Mouse (Mus musculus): ENCODE data around the gene Asic2. TPM values are rescaled to one million over a fixed set of nuclear protein-coding genes. Genes with fewer than 3 reads are reported as not detected.

The Asic2 gene
- polyA plus RNA-seq, 1 experiment from 2014 or later, result 0.27 TPM

DNA sequence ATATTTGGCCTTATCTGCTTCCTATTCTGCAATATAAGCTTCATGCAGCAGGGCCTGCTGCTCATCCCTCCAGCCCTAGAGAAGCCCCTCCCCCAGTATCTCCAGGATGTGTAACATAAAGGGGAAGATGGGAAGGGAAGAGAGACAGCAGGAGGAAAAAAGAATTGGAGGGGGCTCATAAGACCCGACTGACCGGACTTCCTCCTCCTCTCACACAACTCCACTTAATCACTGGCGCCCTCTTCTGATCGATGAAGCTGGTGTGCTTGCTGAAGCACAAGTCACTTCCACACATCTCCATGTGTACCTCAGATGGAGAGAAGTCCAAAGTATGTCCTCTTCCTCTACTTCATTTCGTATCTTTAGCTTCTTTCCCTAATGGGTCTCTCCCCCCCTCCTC, 506.1 kb downstream of the Asic2 start:
- no peaks in the 10 kb centered on the region for H3K36me3 ChIP-seq (ENCODE audit: control insufficient read depth, insufficient read depth, low read length)

GRCm38 (mm10) chr11:81461748-81462147, 506.5 kb downstream of the Asic2 start:
- 35% methylated on average over 4 of the region's 4 CpGs for WGBS
- no peak overlapping the region for H3K4me3 ChIP-seq (replicated peaks; ENCODE audit: low read length)
- ATAC-seq (ENCODE audit: insufficient read depth, low FRiP score), result no peak

More for the DNA sequence above, 506.1 kb downstream of the Asic2 start:
- 9% methylated on average over 5 of the region's 5 CpGs for WGBS
- Histone ChIP-seq H3K27ac (ENCODE audit: low read length) (no peak overlapping the region), H3K4me1 (ENCODE audit: control insufficient read depth, insufficient read depth, low read length) (no peaks in the 10 kb centered on the region), H3K4me3 (replicated peaks; ENCODE audit: low read length) (no peak overlapping the region), H3K4me2 (ENCODE audit: low read depth, low read length) (no peak overlapping the region), H3K9me3 (replicated peaks; ENCODE audit: control insufficient read depth, low read length) (no peaks in the 10 kb centered on the region), H3K27me3 (ENCODE audit: control insufficient read depth, insufficient read depth, low read length) (no peaks in the 10 kb centered on the region), H3K9ac (ENCODE audit: low read length) (no peak overlapping the region)
- ATAC-seq (ENCODE audit: insufficient read depth, low FRiP score), result no peak

GRCm38 (mm10) chr11:81454921-81455320, 513.3 kb downstream of the Asic2 start:
- Histone ChIP-seq H3K36me3 (ENCODE audit: control insufficient read depth, insufficient read depth, low read length) (no peaks in the 10 kb centered on the region), H3K27me3 (ENCODE audit: control insufficient read depth, insufficient read depth, low read length) (no peaks in the 10 kb centered on the region), H3K27ac (ENCODE audit: low read length) (no peak overlapping the region), H3K4me1 (ENCODE audit: control insufficient read depth, insufficient read depth, low read length) (no peaks in the 10 kb centered on the region), H3K9ac (ENCODE audit: low read length) (no peak overlapping the region), H3K4me2 (ENCODE audit: low read depth, low read length) (no peak overlapping the region), H3K9me3 (replicated peaks; ENCODE audit: control insufficient read depth, low read length) (no peaks in the 10 kb centered on the region), H3K4me3 (replicated peaks; ENCODE audit: low read length) (no peak overlapping the region)
- WGBS, result 83% methylated on average over 4 of the region's 4 CpGs
- ATAC-seq (ENCODE audit: insufficient read depth, low FRiP score), result no peak

More at GRCm38 (mm10) chr11:81461748-81462147, 506.5 kb downstream of the Asic2 start:
- Histone ChIP-seq H3K36me3 (ENCODE audit: control insufficient read depth, insufficient read depth, low read length) (no peaks in the 10 kb centered on the region), H3K9ac (ENCODE audit: low read length) (no peak overlapping the region), H3K4me1 (ENCODE audit: control insufficient read depth, insufficient read depth, low read length) (no peaks in the 10 kb centered on the region), H3K4me2 (ENCODE audit: low read depth, low read length) (no peak overlapping the region), H3K27me3 (ENCODE audit: control insufficient read depth, insufficient read depth, low read length) (no peaks in the 10 kb centered on the region), H3K27ac (ENCODE audit: low read length) (no peak overlapping the region), H3K9me3 (replicated peaks; ENCODE audit: control insufficient read depth, low read length) (no peaks in the 10 kb centered on the region)

DNA sequence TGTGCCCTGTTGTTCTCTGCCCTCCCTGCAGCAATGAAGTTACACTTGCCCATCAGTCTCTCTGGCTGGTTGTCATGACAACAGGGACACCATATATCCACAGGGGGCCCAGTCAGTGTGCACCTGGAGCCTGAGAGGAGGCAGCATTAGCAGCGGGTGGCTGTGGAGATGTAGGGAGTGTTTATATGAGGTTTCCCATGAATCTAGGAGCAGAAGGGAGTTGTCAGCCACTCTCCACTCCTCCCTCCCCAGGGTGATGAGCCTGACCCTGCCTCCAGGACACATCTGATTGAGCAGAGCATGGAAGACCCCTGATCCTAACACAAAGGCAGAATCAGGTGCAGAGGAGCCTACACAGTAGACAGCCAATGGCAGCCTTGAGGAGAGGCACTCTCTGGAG, 514.1 kb downstream of the Asic2 start:
- 4% methylated on average over 1 of the region's 1 CpGs for WGBS
- H3K27ac ChIP-seq (ENCODE audit: low read length), result no peak overlapping the region
- no peaks in the 10 kb centered on the region for H3K36me3 ChIP-seq (ENCODE audit: control insufficient read depth, insufficient read depth, low read length)
- no peaks in the 10 kb centered on the region for H3K9me3 ChIP-seq (replicated peaks; ENCODE audit: control insufficient read depth, low read length)
- H3K4me1 ChIP-seq (ENCODE audit: control insufficient read depth, insufficient read depth, low read length), result peaks cover 2% of the 10 kb centered on the region; the same call in 1 of the 2 replicates
- ATAC-seq (ENCODE audit: insufficient read depth, low FRiP score), result no peak
- no peaks in the 10 kb centered on the region for H3K27me3 ChIP-seq (ENCODE audit: control insufficient read depth, insufficient read depth, low read length)
- H3K9ac ChIP-seq (ENCODE audit: low read length), result no peak overlapping the region
- no peak overlapping the region for H3K4me3 ChIP-seq (replicated peaks; ENCODE audit: low read length)
- no peak overlapping the region for H3K4me2 ChIP-seq (ENCODE audit: low read depth, low read length)

DNA sequence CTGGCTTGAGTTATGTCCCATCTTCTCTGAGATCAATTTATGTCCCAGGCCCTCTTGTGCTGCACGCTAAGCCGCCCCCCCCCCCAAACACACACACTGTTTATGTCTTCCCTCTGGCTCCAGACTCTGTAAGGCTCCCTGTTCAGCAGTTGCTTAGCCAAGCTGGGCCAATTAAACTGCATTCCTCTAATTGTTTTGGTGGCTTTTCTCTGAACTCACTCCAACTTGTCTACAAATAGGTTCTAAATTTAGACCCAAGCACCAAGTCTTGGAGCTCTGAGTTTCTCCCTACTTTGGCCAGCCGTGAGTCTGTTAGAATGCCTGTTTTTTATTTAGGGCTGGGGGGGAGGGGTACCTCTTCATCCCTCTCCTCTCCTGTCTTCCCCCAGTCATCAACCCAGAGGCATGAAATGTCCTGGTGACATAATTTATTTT, 519.0 kb downstream of the Asic2 start:
- Histone ChIP-seq H3K4me3 (replicated peaks; ENCODE audit: low read length) (no peak overlapping the region), H3K4me1 (ENCODE audit: control insufficient read depth, insufficient read depth, low read length) (peaks cover 2% of the 10 kb centered on the region; the same call in 1 of the 2 replicates), H3K4me2 (ENCODE audit: low read depth, low read length) (no peak overlapping the region), H3K27ac (ENCODE audit: low read length) (no peak overlapping the region), H3K36me3 (ENCODE audit: control insufficient read depth, insufficient read depth, low read length) (no peaks in the 10 kb centered on the region), H3K9me3 (replicated peaks; ENCODE audit: control insufficient read depth, low read length) (no peaks in the 10 kb centered on the region), H3K27me3 (ENCODE audit: control insufficient read depth, insufficient read depth, low read length) (no peaks in the 10 kb centered on the region), H3K9ac (ENCODE audit: low read length) (no peak overlapping the region)
- ATAC-seq (ENCODE audit: insufficient read depth, low FRiP score), result peak; percentile 58
- WGBS, result 10% methylated on average over 3 of the region's 3 CpGs

- no peak overlapping the region for H3K4me2 ChIP-seq (ENCODE audit: low read depth, low read length)
- H3K27ac ChIP-seq (ENCODE audit: low read length), result no peak overlapping the region
- no peaks in the 10 kb centered on the region for H3K27me3 ChIP-seq (ENCODE audit: control insufficient read depth, insufficient read depth, low read length)
- 67% methylated on average over 1 of the region's 1 CpGs for WGBS
- ATAC-seq (ENCODE audit: insufficient read depth, low FRiP score), result no peak
- no peaks in the 10 kb centered on the region for H3K9me3 ChIP-seq (replicated peaks; ENCODE audit: control insufficient read depth, low read length)
- no peak overlapping the region for H3K9ac ChIP-seq (ENCODE audit: low read length)
- peaks cover 2% of the 10 kb centered on the region; the same call in 1 of the 2 replicates for H3K4me1 ChIP-seq (ENCODE audit: control insufficient read depth, insufficient read depth, low read length)
- H3K4me3 ChIP-seq (replicated peaks; ENCODE audit: low read length), result no peak overlapping the region
- no peaks in the 10 kb centered on the region for H3K36me3 ChIP-seq (ENCODE audit: control insufficient read depth, insufficient read depth, low read length)
Measured at GRCm38 (mm10) chr11:81446347-81446746, 521.9 kb downstream of the Asic2 start.

DNA sequence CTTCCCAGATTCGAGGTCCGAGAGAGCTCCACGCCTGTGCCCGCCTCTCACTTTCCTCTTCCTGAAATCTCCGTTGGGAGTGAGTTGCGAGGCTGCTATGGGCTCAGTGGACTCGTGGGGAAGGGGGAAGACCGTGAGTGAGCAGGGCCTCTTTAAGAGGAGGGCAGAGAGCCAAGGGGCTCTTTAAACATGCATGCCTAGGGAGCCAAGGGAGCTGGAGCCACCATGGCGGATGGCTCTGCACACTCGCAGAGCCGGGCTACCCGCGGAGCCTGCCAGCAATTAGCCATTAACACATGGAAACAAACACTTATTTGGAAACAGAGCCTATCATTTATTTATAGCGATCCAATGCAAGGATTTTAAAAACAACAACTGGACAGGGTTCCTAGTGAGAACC, 541.4 kb downstream of the Asic2 start:
- no peaks in the 10 kb centered on the region for H3K9me3 ChIP-seq (replicated peaks; ENCODE audit: control insufficient read depth, low read length)
- no peaks in the 10 kb centered on the region for H3K36me3 ChIP-seq (ENCODE audit: control insufficient read depth, insufficient read depth, low read length)
- H3K4me2 ChIP-seq (ENCODE audit: low read depth, low read length), result no peak overlapping the region
- H3K4me1 ChIP-seq (ENCODE audit: control insufficient read depth, insufficient read depth, low read length), result no peaks in the 10 kb centered on the region
- 66% methylated on average over 14 of the region's 14 CpGs for WGBS
- H3K4me3 ChIP-seq (replicated peaks; ENCODE audit: low read length), result no peak overlapping the region
- H3K27ac ChIP-seq (ENCODE audit: low read length), result no peak overlapping the region
- H3K9ac ChIP-seq (ENCODE audit: low read length), result no peak overlapping the region
- H3K27me3 ChIP-seq (ENCODE audit: control insufficient read depth, insufficient read depth, low read length), result no peaks in the 10 kb centered on the region
- no peak for ATAC-seq (ENCODE audit: insufficient read depth, low FRiP score)

GRCm38 (mm10) chr11:81419112-81419511, 549.1 kb downstream of the Asic2 start:
- Histone ChIP-seq H3K9ac (ENCODE audit: low read length) (no peak overlapping the region), H3K27ac (ENCODE audit: low read length) (no peak overlapping the region), H3K4me2 (ENCODE audit: low read depth, low read length) (no peak overlapping the region), H3K4me3 (replicated peaks; ENCODE audit: low read length) (no peak overlapping the region), H3K27me3 (ENCODE audit: control insufficient read depth, insufficient read depth, low read length) (no peaks in the 10 kb centered on the region), H3K9me3 (replicated peaks; ENCODE audit: control insufficient read depth, low read length) (no peaks in the 10 kb centered on the region), H3K36me3 (ENCODE audit: control insufficient read depth, insufficient read depth, low read length) (no peaks in the 10 kb centered on the region), H3K4me1 (ENCODE audit: control insufficient read depth, insufficient read depth, low read length) (no peaks in the 10 kb centered on the region)
- no peak for ATAC-seq (ENCODE audit: insufficient read depth, low FRiP score)
- 86% methylated on average over 3 of the region's 3 CpGs for WGBS

DNA sequence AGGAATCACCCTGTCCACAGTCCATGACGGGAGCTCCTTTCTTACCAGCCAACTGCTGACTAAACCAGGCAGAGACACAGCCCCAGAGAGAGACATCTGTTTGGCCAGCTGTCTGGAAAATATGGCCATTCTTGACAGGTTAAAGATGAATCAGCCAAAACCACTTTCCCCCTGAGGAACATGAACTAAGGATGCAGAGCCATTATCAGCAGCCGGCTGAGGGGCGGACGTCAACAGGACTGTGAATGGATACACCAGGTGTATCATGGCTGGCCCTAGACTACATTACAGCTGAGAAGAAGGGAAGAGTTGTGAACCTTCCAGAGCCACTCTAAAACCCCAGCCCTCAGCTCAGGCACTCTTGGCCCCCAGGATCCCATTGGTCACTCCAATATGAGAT, 550.2 kb downstream of the Asic2 start:
- no peak for ATAC-seq (ENCODE audit: insufficient read depth, low FRiP score)
- Histone ChIP-seq H3K4me3 (replicated peaks; ENCODE audit: low read length) (no peak overlapping the region), H3K27ac (ENCODE audit: low read length) (no peak overlapping the region), H3K9ac (ENCODE audit: low read length) (no peak overlapping the region), H3K36me3 (ENCODE audit: control insufficient read depth, insufficient read depth, low read length) (no peaks in the 10 kb centered on the region), H3K4me2 (ENCODE audit: low read depth, low read length) (no peak overlapping the region), H3K4me1 (ENCODE audit: control insufficient read depth, insufficient read depth, low read length) (no peaks in the 10 kb centered on the region), H3K9me3 (replicated peaks; ENCODE audit: control insufficient read depth, low read length) (no peaks in the 10 kb centered on the region), H3K27me3 (ENCODE audit: control insufficient read depth, insufficient read depth, low read length) (no peaks in the 10 kb centered on the region)
- 85% methylated on average over 4 of the region's 4 CpGs for WGBS

GRCm38 (mm10) chr11:81416319-81416718, 551.9 kb downstream of the Asic2 start:
- no peak overlapping the region for H3K4me2 ChIP-seq (ENCODE audit: low read depth, low read length)
- no peaks in the 10 kb centered on the region for H3K27me3 ChIP-seq (ENCODE audit: control insufficient read depth, insufficient read depth, low read length)
- H3K9me3 ChIP-seq (replicated peaks; ENCODE audit: control insufficient read depth, low read length), result no peaks in the 10 kb centered on the region
- no peaks in the 10 kb centered on the region for H3K4me1 ChIP-seq (ENCODE audit: control insufficient read depth, insufficient read depth, low read length)
- H3K36me3 ChIP-seq (ENCODE audit: control insufficient read depth, insufficient read depth, low read length), result no peaks in the 10 kb centered on the region
- no peak for ATAC-seq (ENCODE audit: insufficient read depth, low FRiP score)
- WGBS, result 75% methylated on average over 6 of the region's 6 CpGs
- H3K27ac ChIP-seq (ENCODE audit: low read length), result no peak overlapping the region
- no peak overlapping the region for H3K4me3 ChIP-seq (replicated peaks; ENCODE audit: low read length)
- H3K9ac ChIP-seq (ENCODE audit: low read length), result no peak overlapping the region
